ENCODE assay signal across 8 mouse cellular contexts in the genomic region with DNA sequence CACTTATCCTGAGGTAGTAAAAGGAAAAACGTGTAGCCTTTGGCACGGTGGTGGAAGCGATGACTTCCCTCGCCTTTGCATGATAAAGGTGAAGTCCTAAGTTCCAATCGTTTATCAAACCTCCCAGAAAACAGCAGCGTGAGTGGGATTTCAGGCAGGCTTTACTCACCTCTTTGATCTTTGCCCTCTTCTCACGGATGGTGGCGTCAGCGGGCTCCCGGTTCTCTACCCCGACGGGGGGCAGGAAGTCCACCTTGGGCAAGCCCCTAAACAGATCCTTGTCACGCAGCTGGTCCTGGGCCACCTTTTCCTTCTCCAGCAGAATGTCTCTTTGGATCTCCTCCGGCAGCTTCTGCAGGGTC. TPM values are rescaled to one million over a fixed set of nuclear protein-coding genes. Genes with fewer than 3 reads are reported as not detected.
DNase-seq lines count a peak whose midpoint lies in the region; ATAC-seq and TF ChIP-seq lines count a peak whose summit lies in the region.

No protein-coding gene starts in this region.

- H3K4me1 ChIP-seq in cerebellum, adult 2 months (ENCODE audit: control insufficient read depth, insufficient read depth, low read length) = no peaks in the 10 kb centered on the region
- H3K4me1 ChIP-seq in embryonic facial prominence, embryonic 15.5 days = peaks cover 18% of the 10 kb centered on the region

- peak in 1 of 2 experiments; percentile 4 for DNase-seq in cerebellum, adult 2 months
- DNase-seq in cerebellum, adult 11 months = no peak
- peak; percentile 70 for DNase-seq in CD4-positive helper T cell, adult 2 months (ENCODE audit: low read depth, low spot score)
- DNase-seq in induced T-regulatory cell, adult 2 months (ENCODE audit: low read depth) = peak; percentile 78
- peak; percentile 67 for DNase-seq in thymus, postnatal 25 days
- no peak for DNase-seq in right cerebral cortex, postnatal 10 days (ENCODE audit: low spot score in 2 of 2)

- peak overlapping the region; percentile 99 for H3K4me2 ChIP-seq in embryonic facial prominence, embryonic 15.5 days (replicated peaks)

- H3K4me3 ChIP-seq in cerebellum, adult 2 months (replicated peaks; ENCODE audit: insufficient read depth, low read depth, low read length) = peak overlapping the region; percentile 39
- H3K4me3 ChIP-seq in embryonic facial prominence, embryonic 15.5 days (replicated peaks) = peak overlapping the region; percentile 77

- no peaks in the 10 kb centered on the region for H3K36me3 ChIP-seq in embryonic facial prominence, embryonic 15.5 days

- 7% methylated on average over 14 of the region's 14 CpGs for WGBS in cerebellum, adult 2 months
- WGBS in embryonic facial prominence, embryonic 15.5 days = under 1% methylated on average over 14 of the region's 14 CpGs

- H3K9ac ChIP-seq in embryonic facial prominence, embryonic 15.5 days = peak overlapping the region; percentile 62

- no peak for ATAC-seq in embryonic facial prominence, embryonic 15.5 days (ENCODE audit: insufficient number of reproducible peaks, low FRiP score, low TSS enrichment, low read depth)
- ATAC-seq in megakaryocyte progenitor cell, adult 5-6 weeks (replicated peaks; ENCODE audit: poor library complexity) = 0 out of 2 replicates have a peak, but pooled peaks have one; percentile 5

- no peak for TF ChIP-seq POLR2A in cerebellum, adult 2 months (IDR thresholded peaks at IDR 0.05; ENCODE audit: borderline replicate concordance, insufficient read depth, low read length)

- TF ChIP-seq CTCF in cerebellum, adult 2 months (IDR thresholded peaks at IDR 0.05; ENCODE audit: borderline replicate concordance, insufficient read depth, low read depth, low read length) = no peak

- no peaks in the 10 kb centered on the region; the same call in 1 of the 2 replicates for H3K27me3 ChIP-seq in cerebellum, adult 2 months (ENCODE audit: control insufficient read depth, insufficient read depth, low read length)
- no peaks in the 10 kb centered on the region for H3K27me3 ChIP-seq in embryonic facial prominence, embryonic 15.5 days

- H3K9me3 ChIP-seq in embryonic facial prominence, embryonic 15.5 days (replicated peaks) = no peaks in the 10 kb centered on the region

- H3K27ac ChIP-seq in cerebellum, adult 2 months (ENCODE audit: insufficient read depth, low read length) = no peak overlapping the region
- H3K27ac ChIP-seq in embryonic facial prominence, embryonic 15.5 days (replicated peaks) = no peak overlapping the region

RNA-seq across cellular contexts. Expression of gene Man1a, which starts 2.2 kb away (rescaled TPM):
- 7.7 and 8.2 TPM in 2 replicates for polyA plus RNA-seq in cerebellum, adult 2 months (2012; rRNA removed)
- polyA plus RNA-seq in embryonic facial prominence, embryonic 15.5 days (2015; fragmentation: Nextera tagmentation; extraction: Ambion mirVana) = 6.4 TPM in 2 replicates
- 88.8 and 91.9 TPM in 2 replicates for total RNA-seq in megakaryocyte progenitor cell, adult 5-6 weeks (2015)
- 58.2 and 75.7 TPM in 2 replicates for total RNA-seq in megakaryocyte progenitor cell, adult 5-6 weeks (2017)

Comparison
In these comparisons a context has a peak if more than half of its experiments do, and no peak if none do; other contexts are left out.
1. DNase-seq: peak in CD4-positive helper T cell, adult 2 months (single experiment), induced T-regulatory cell, adult 2 months (single experiment) and thymus, postnatal 25 days (single experiment); none in cerebellum, adult 11 months (single experiment) and right cerebral cortex, postnatal 10 days (0 of 2).